ENCODE assay signal across 10 mouse cellular contexts in genomic region chr17:36030703-36031582, GRCm38 (mm10). TPM values are rescaled to one million over a fixed set of nuclear protein-coding genes. Genes with fewer than 3 reads are reported as not detected.
DNase-seq lines count a peak whose midpoint lies in the region; ATAC-seq and TF ChIP-seq lines count a peak whose summit lies in the region.
"Not testable (repeated sequence)": the region's sequence is repeated elsewhere in the genome, so short reads cannot be mapped to it uniquely, and the experiment has no call there.
"Had no signal": no experiment of that assay in that cellular context is flagged by ENCODE, and none has a peak within 500 bp of the region (broad histone marks: within the 10 kb centered on the region; RNA-seq: fewer than 3 reads in every experiment).

No protein-coding gene starts in this region.

- TF ChIP-seq POLR2A in heart, adult 2 months (IDR thresholded peaks at IDR 0.05; ENCODE audit: insufficient read depth, low read depth, low read length); lung, adult 2 months (IDR thresholded peaks at IDR 0.05; ENCODE audit: borderline replicate concordance, extremely low read depth, low read depth, low read length): not testable (repeated sequence)

- DNase-seq in G1E (ENCODE audit: low spot score); heart, adult 2 months; hindbrain, embryonic 14.5 days (ENCODE audit: low spot score); left cerebral cortex, adult 2 months (ENCODE audit: extremely low spot score in 1 of 2, low spot score in 2 of 2); lung, adult 2 months; midbrain, postnatal 0 days (ENCODE audit: low spot score): not testable (repeated sequence)

- TF ChIP-seq EP300 in heart, adult 2 months (IDR thresholded peaks at IDR 0.05; ENCODE audit: insufficient read depth, low read depth, low read length), result not testable (repeated sequence)

- H3K9me3 ChIP-seq in G1E (replicated peaks), result peaks cover 11% of the 10 kb centered on the region
- not testable (repeated sequence) for H3K9me3 ChIP-seq in embryonic facial prominence, embryonic 13.5 days; hindbrain, embryonic 14.5 days (ENCODE audit: control insufficient read depth, low read length); midbrain, postnatal 0 days (ENCODE audit: low read length); stomach, embryonic 16.5 days (replicated peaks; ENCODE audit: control insufficient read depth, low read length)

- H3K4me1 ChIP-seq in G1E (ENCODE audit: insufficient read depth, low read depth, low read length), result peaks cover 42% of the 10 kb centered on the region
- H3K4me1 ChIP-seq in embryonic facial prominence, embryonic 13.5 days; heart, adult 2 months (ENCODE audit: control insufficient read depth, insufficient read depth, low read length); hindbrain, embryonic 14.5 days (replicated peaks; ENCODE audit: control insufficient read depth, insufficient read depth, low read length); midbrain, postnatal 0 days (ENCODE audit: insufficient read depth, low read length); stomach, embryonic 16.5 days (ENCODE audit: control insufficient read depth, insufficient read depth, low read length): not testable (repeated sequence)
- peaks cover 12% of the 10 kb centered on the region for H3K4me1 ChIP-seq in lung, adult 2 months (ENCODE audit: control insufficient read depth, insufficient read depth, low read length)

- H3K36me3 ChIP-seq in G1E (replicated peaks), result peaks cover 42% of the 10 kb centered on the region
- not testable (repeated sequence) for H3K36me3 ChIP-seq in embryonic facial prominence, embryonic 13.5 days; heart, adult 2 months (ENCODE audit: control insufficient read depth, insufficient read depth, low read length); hindbrain, embryonic 14.5 days (replicated peaks; ENCODE audit: control insufficient read depth, insufficient read depth); midbrain, postnatal 0 days (ENCODE audit: insufficient read depth, low read length); stomach, embryonic 16.5 days (ENCODE audit: control insufficient read depth, insufficient read depth, low read length)

- H3K27ac ChIP-seq in embryonic facial prominence, embryonic 13.5 days; hindbrain, embryonic 14.5 days; left cerebral cortex, adult 2 months; midbrain, postnatal 0 days (ENCODE audit: low read depth, low read length); stomach, embryonic 16.5 days (ENCODE audit: low read length): not testable (repeated sequence)
- peak overlapping the region; percentile 88 for H3K27ac ChIP-seq in heart, adult 2 months

- 36% methylated on average over 8 of the region's 8 CpGs for WGBS in embryonic facial prominence, embryonic 13.5 days
- 78% methylated on average over 8 of the region's 8 CpGs for WGBS in heart, adult 2 months
- WGBS in hindbrain, embryonic 14.5 days, result 36% methylated on average over 8 of the region's 8 CpGs
- 51% methylated on average over 8 of the region's 8 CpGs for WGBS in lung, adult 2 months
- 36% methylated on average over 8 of the region's 8 CpGs for WGBS in midbrain, postnatal 0 days
- WGBS in stomach, embryonic 16.5 days, result 60% methylated on average over 8 of the region's 8 CpGs

- H3K27me3 ChIP-seq in G1E (ENCODE audit: insufficient read depth, low read length); embryonic facial prominence, embryonic 13.5 days; heart, adult 2 months (ENCODE audit: control insufficient read depth, insufficient read depth, low read length); hindbrain, embryonic 14.5 days (ENCODE audit: control insufficient read depth, insufficient read depth, low read length); midbrain, postnatal 0 days (ENCODE audit: insufficient read depth, low read length); stomach, embryonic 16.5 days (ENCODE audit: control insufficient read depth, insufficient read depth, low read length): not testable (repeated sequence)

- not testable (repeated sequence) for ATAC-seq in G1E (ENCODE audit: extremely low read depth, insufficient number of reproducible peaks, low FRiP score, poor library complexity, severe bottlenecking); embryonic facial prominence, embryonic 13.5 days (ENCODE audit: insufficient number of reproducible peaks, insufficient read depth, low FRiP score, low TSS enrichment, low read depth); stomach, embryonic 16.5 days (ENCODE audit: insufficient read depth, low FRiP score)
- peak; percentile 15; the same call in 1 of the 2 replicates for ATAC-seq in hindbrain, embryonic 14.5 days (ENCODE audit: low FRiP score)
- ATAC-seq in midbrain, postnatal 0 days (ENCODE audit: low FRiP score), result peak; percentile 36; the same call in 1 of the 2 replicates

- peak overlapping the region; percentile 90 for H3K4me2 ChIP-seq in embryonic facial prominence, embryonic 13.5 days
- peak overlapping the region; percentile 83 for H3K4me2 ChIP-seq in hindbrain, embryonic 14.5 days (replicated peaks)
- peak overlapping the region; percentile 69 for H3K4me2 ChIP-seq in midbrain, postnatal 0 days (ENCODE audit: low read depth, low read length, poor library complexity, severe bottlenecking)
- H3K4me2 ChIP-seq in stomach, embryonic 16.5 days (ENCODE audit: low read depth, low read length), result peak overlapping the region; percentile 85

- TF ChIP-seq CTCF in G1E (IDR thresholded peaks at IDR 0.05; ENCODE audit: low read depth, low read length); heart, adult 2 months (IDR thresholded peaks at IDR 0.05); left cerebral cortex, adult 2 months (IDR thresholded peaks at IDR 0.05); lung, adult 2 months (IDR thresholded peaks at IDR 0.05; ENCODE audit: insufficient read depth, low read length); midbrain, postnatal 0 days (IDR thresholded peaks at IDR 0.05): not testable (repeated sequence)

- not testable (repeated sequence) for H3K79me2 ChIP-seq in heart, adult 2 months (replicated peaks; ENCODE audit: control insufficient read depth, insufficient read depth, low read length)

- intact Hi-C loops in heart, adult 2 months (cut with DNase I); left cerebral cortex, adult 2 months (cut with DNase I): not testable (repeated sequence)

- peak overlapping the region; percentile 76 for H3K9ac ChIP-seq in embryonic facial prominence, embryonic 13.5 days
- H3K9ac ChIP-seq in heart, adult 2 months (ENCODE audit: low read depth, low read length); hindbrain, embryonic 14.5 days: not testable (repeated sequence)
- 0 out of 2 replicates have a peak overlapping the region, but pooled peaks have one; percentile 19 for H3K9ac ChIP-seq in midbrain, postnatal 0 days (replicated peaks; ENCODE audit: low read length, poor library complexity, severe bottlenecking)
- H3K9ac ChIP-seq in stomach, embryonic 16.5 days (ENCODE audit: low read length), result peak overlapping the region; percentile 63; the same call in 1 of the 2 replicates

- H3K4me3 ChIP-seq in G1E (ENCODE audit: low read depth, low read length), result peak overlapping the region; percentile 71; the same call in 1 of the 2 replicates
- peak overlapping the region; percentile 56 for H3K4me3 ChIP-seq in embryonic facial prominence, embryonic 13.5 days
- H3K4me3 ChIP-seq in heart, adult 2 months, result peak overlapping the region; percentile 67
- H3K4me3 ChIP-seq in hindbrain, embryonic 14.5 days (replicated peaks; ENCODE audit: low read length), result peak overlapping the region; percentile 37
- peak overlapping the region; percentile 66 for H3K4me3 ChIP-seq in left cerebral cortex, adult 2 months
- peak overlapping the region; percentile 62 for H3K4me3 ChIP-seq in lung, adult 2 months (replicated peaks; ENCODE audit: extremely low read depth, low read depth, low read length)
- peak overlapping the region; percentile 39 for H3K4me3 ChIP-seq in midbrain, postnatal 0 days (ENCODE audit: low read depth, low read length)
- H3K4me3 ChIP-seq in stomach, embryonic 16.5 days (replicated peaks; ENCODE audit: low read length), result peak overlapping the region; percentile 56; the same call in 1 of the 2 replicates

RNA-seq across cellular contexts. Expression of gene H2-T23, which starts 1.7 kb away (rescaled TPM):
- total RNA-seq in G1E (2014; fragmentation: Nextera tagmentation), result 2.3 and 11.3 TPM in 2 replicates
- 21.6 and 29.4 TPM in 2 replicates for total RNA-seq in G1E (2017)
- 9.5 and 9.8 TPM in 2 replicates for polyA plus RNA-seq in G1E (2012)
- 18.8 and 21.6 TPM in 2 replicates for polyA plus RNA-seq in embryonic facial prominence, embryonic 13.5 days (2015; fragmentation: Nextera tagmentation; extraction: Ambion mirVana)
- total RNA-seq in heart, adult 2 months (2021), result 10 to 100 TPM; 27.3 to 34.1 TPM
- polyA plus RNA-seq in heart, adult 2 months (2012; rRNA removed), result 43.4 and 46.4 TPM in 2 replicates
- polyA plus RNA-seq in hindbrain, embryonic 14.5 days (2014; fragmentation: Nextera tagmentation; extraction: Ambion mirVana), result 3.0 and 4.1 TPM in 2 replicates
- total RNA-seq in left cerebral cortex, adult 2 months (2021), result 10 to 100 TPM; 13.6 to 17.2 TPM
- polyA plus RNA-seq in lung, adult 2 months (2012; rRNA removed), result 180 and 232 TPM in 2 replicates
- total RNA-seq in midbrain, postnatal 0 days (2014; rRNA removed), result 6.1 and 9.2 TPM in 2 replicates
- polyA plus RNA-seq in midbrain, postnatal 0 days (2015; fragmentation: Nextera tagmentation; extraction: Ambion mirVana), result 6.4 and 7.3 TPM in 2 replicates
- polyA plus RNA-seq in stomach, embryonic 16.5 days (2015; fragmentation: Nextera tagmentation; extraction: Ambion mirVana), result 16.9 and 17.5 TPM in 2 replicates

RNA-seq across cellular contexts. Expression of gene H2-T24, which starts 10.6 kb away (rescaled TPM):
- total RNA-seq in G1E (2014; fragmentation: Nextera tagmentation), result 16.6 TPM in 1 of 2 replicates, not detected in the other
- 5.8 and 6.9 TPM in 2 replicates for total RNA-seq in G1E (2017)
- 0.47 and 0.50 TPM in 2 replicates for polyA plus RNA-seq in G1E (2012)
- 3.9 and 4.3 TPM in 2 replicates for polyA plus RNA-seq in embryonic facial prominence, embryonic 13.5 days (2015; fragmentation: Nextera tagmentation; extraction: Ambion mirVana)
- 1 to 10 TPM; 7.5 to 9.6 TPM for total RNA-seq in heart, adult 2 months (2021)
- 4.3 and 9.4 TPM in 2 replicates for polyA plus RNA-seq in heart, adult 2 months (2012; rRNA removed)
- 9.1 and 11.7 TPM in 2 replicates for polyA plus RNA-seq in hindbrain, embryonic 14.5 days (2014; fragmentation: Nextera tagmentation; extraction: Ambion mirVana)
- total RNA-seq in left cerebral cortex, adult 2 months (2021), result 1 to 10 TPM; 1.1 to 2.5 TPM
- polyA plus RNA-seq in lung, adult 2 months (2012; rRNA removed), result 9.2 and 16.5 TPM in 2 replicates
- total RNA-seq in midbrain, postnatal 0 days (2014; rRNA removed), result 0.16 and 1.7 TPM in 2 replicates
- 5.3 and 7.2 TPM in 2 replicates for polyA plus RNA-seq in midbrain, postnatal 0 days (2015; fragmentation: Nextera tagmentation; extraction: Ambion mirVana)
- polyA plus RNA-seq in stomach, embryonic 16.5 days (2015; fragmentation: Nextera tagmentation; extraction: Ambion mirVana), result 2.7 TPM in 2 replicates

RNA-seq across cellular contexts. Expression of gene H2-T22, which starts 11.6 kb away (rescaled TPM):
- total RNA-seq in G1E (2014; fragmentation: Nextera tagmentation) (6.5 and 12.0 TPM in 2 replicates), G1E (2017) (20.0 and 22.8 TPM in 2 replicates)
- 3.1 and 5.7 TPM in 2 replicates for polyA plus RNA-seq in G1E (2012)
- 20.1 and 21.0 TPM in 2 replicates for polyA plus RNA-seq in embryonic facial prominence, embryonic 13.5 days (2015; fragmentation: Nextera tagmentation; extraction: Ambion mirVana)
- 10 to 100 TPM in 1 of 2 experiments, 1 to 10 TPM in 1; 7.4 to 10.6 TPM for total RNA-seq in heart, adult 2 months (2021)
- 23.4 and 23.8 TPM in 2 replicates for polyA plus RNA-seq in heart, adult 2 months (2012; rRNA removed)
- polyA plus RNA-seq in hindbrain, embryonic 14.5 days (2014; fragmentation: Nextera tagmentation; extraction: Ambion mirVana), result 7.2 and 8.0 TPM in 2 replicates
- total RNA-seq in left cerebral cortex, adult 2 months (2021), result 10 to 100 TPM; 13.7 to 14.8 TPM
- 53.9 and 55.1 TPM in 2 replicates for polyA plus RNA-seq in lung, adult 2 months (2012; rRNA removed)
- total RNA-seq in midbrain, postnatal 0 days (2014; rRNA removed), result 11.5 and 11.8 TPM in 2 replicates
- 7.1 and 8.3 TPM in 2 replicates for polyA plus RNA-seq in midbrain, postnatal 0 days (2015; fragmentation: Nextera tagmentation; extraction: Ambion mirVana)
- polyA plus RNA-seq in stomach, embryonic 16.5 days (2015; fragmentation: Nextera tagmentation; extraction: Ambion mirVana), result 19.9 and 23.5 TPM in 2 replicates

RNA-seq across cellular contexts. Expression of gene Gm6034, which starts 11.8 kb away (rescaled TPM):
- not detected in 2 replicates for total RNA-seq in G1E (2014; fragmentation: Nextera tagmentation)
- not detected in 2 replicates for total RNA-seq in G1E (2017)
- not detected in 2 replicates for polyA plus RNA-seq in G1E (2012)
- polyA plus RNA-seq in embryonic facial prominence, embryonic 13.5 days (2015; fragmentation: Nextera tagmentation; extraction: Ambion mirVana), result not detected in 2 replicates
- total RNA-seq in heart, adult 2 months (2021), result not detected
- polyA plus RNA-seq in heart, adult 2 months (2012; rRNA removed), result not detected in 2 replicates
- not detected in 2 replicates for polyA plus RNA-seq in hindbrain, embryonic 14.5 days (2014; fragmentation: Nextera tagmentation; extraction: Ambion mirVana)
- total RNA-seq in left cerebral cortex, adult 2 months (2021), result not detected
- not detected in 2 replicates for polyA plus RNA-seq in lung, adult 2 months (2012; rRNA removed)
- total RNA-seq in midbrain, postnatal 0 days (2014; rRNA removed), result 0.16 TPM in 1 of 2 replicates, not detected in the other
- polyA plus RNA-seq in midbrain, postnatal 0 days (2015; fragmentation: Nextera tagmentation; extraction: Ambion mirVana), result not detected in 2 replicates
- polyA plus RNA-seq in stomach, embryonic 16.5 days (2015; fragmentation: Nextera tagmentation; extraction: Ambion mirVana), result 0.15 TPM in 1 of 2 replicates, not detected in the other
- total RNA-seq: gastrocnemius, adult 18-20 months; heart, postnatal 25 days had no signal

RNA-seq across cellular contexts. Expression of gene Gm11127, which starts 27.2 kb away (rescaled TPM):
- total RNA-seq in G1E (2014; fragmentation: Nextera tagmentation), result not detected in 2 replicates
- not detected in 2 replicates for total RNA-seq in G1E (2017)
- not detected in 2 replicates for polyA plus RNA-seq in G1E (2012)
- not detected in 2 replicates for polyA plus RNA-seq in embryonic facial prominence, embryonic 13.5 days (2015; fragmentation: Nextera tagmentation; extraction: Ambion mirVana)
- total RNA-seq in heart, adult 2 months (2021), result 1 to 10 TPM; 3.5 to 4.4 TPM
- polyA plus RNA-seq in heart, adult 2 months (2012; rRNA removed), result not detected in 2 replicates
- 0.25 TPM in 1 of 2 replicates, not detected in the other for polyA plus RNA-seq in hindbrain, embryonic 14.5 days (2014; fragmentation: Nextera tagmentation; extraction: Ambion mirVana)
- total RNA-seq in left cerebral cortex, adult 2 months (2021), result 1 to 10 TPM; 1.1 to 1.5 TPM
- not detected in 2 replicates for polyA plus RNA-seq in lung, adult 2 months (2012; rRNA removed)
- total RNA-seq in midbrain, postnatal 0 days (2014; rRNA removed), result 0.19 TPM in 1 of 2 replicates, not detected in the other
- 0.12 TPM in 1 of 2 replicates, not detected in the other for polyA plus RNA-seq in midbrain, postnatal 0 days (2015; fragmentation: Nextera tagmentation; extraction: Ambion mirVana)
- 0.85 and 0.89 TPM in 2 replicates for polyA plus RNA-seq in stomach, embryonic 16.5 days (2015; fragmentation: Nextera tagmentation; extraction: Ambion mirVana)
